Mouse (Mus musculus) c-Kit-positive CD71-positive TER-119-negative erythroid progenitor cells, embryonic 14.5 days (primary cell): Measurements from ENCODE around the gene Glp2r.

Experiments used
- DNase-seq: peaks from one replicate; pipeline ENCODE4 v3.0.0-alpha.2; 2013; ENCODE audit warnings: low read depth

Glp2r gene

GRCm38 (mm10) chr11:67661465-67661864, 109.5 kb downstream of the Glp2r start:
- DNase-seq = no peak

- peak; percentile 19 for DNase-seq
Measured at GRCm38 (mm10) chr11:67657685-67658382, 113.1 kb downstream of the Glp2r start.

GRCm38 (mm10) chr11:67656811-67657210, 114.1 kb downstream of the Glp2r start:
- DNase-seq = no peak

- no peak for DNase-seq
Measured at GRCm38 (mm10) chr11:67656366-67656765, 114.6 kb downstream of the Glp2r start.

DNA sequence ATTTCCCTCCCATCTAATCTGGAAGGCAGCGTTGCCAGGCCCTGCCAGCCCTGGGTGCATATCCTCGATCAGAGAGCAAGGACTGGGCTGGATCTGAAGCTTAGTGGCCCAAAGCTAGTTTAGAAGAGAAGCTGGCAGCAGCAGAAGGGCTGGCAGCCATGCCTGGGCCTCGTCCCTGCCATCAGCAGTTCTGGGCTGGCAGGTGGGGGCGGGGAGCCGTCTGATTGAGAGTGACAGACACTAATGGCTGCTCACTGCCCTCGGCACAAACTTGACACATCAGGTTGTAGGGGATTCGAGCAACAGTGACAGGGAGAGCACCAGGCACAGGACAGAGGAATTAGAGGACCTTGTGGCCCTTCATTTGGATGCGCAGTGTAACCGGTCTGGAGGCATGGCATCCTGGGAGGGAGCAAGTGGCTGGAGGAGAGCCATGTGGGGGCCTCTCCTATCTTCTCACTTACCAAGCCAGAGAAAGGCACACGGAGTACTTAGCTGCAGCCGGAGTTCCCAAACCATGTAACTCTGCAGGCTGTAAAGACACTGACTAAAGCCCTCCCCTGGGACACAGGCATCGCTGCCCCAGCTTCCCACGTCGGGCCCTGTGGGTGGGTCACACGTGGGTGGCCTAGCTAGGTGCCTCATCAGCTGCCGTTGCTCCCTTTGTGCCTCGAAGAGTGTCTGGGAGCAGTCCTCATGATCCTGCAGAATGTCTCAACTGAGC, 115.6 kb downstream of the Glp2r start:
- no peak for DNase-seq

DNA sequence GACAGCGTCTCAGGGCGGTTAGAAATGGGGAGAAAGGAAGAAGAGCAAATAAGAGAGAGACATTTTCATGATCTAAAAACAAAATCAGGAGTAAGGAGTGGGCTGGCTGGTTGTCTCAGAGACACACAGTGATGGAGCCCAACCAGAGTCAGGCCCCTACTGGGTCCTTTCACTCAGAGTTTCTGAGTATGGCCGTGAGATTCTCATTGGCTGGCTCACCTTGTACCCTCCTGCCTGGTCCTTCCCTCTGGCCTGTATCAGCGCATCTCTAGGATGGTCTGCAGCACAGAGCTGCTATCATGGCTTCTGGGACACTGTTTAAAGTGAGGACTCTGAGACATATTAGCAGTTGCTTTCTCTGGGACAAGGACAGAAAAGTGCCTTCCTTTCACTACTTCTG, 116.4 kb downstream of the Glp2r start:
- DNase-seq = no peak

- DNase-seq = no peak
Measured at GRCm38 (mm10) chr11:67653521-67654090, 117.3 kb downstream of the Glp2r start.

DNA sequence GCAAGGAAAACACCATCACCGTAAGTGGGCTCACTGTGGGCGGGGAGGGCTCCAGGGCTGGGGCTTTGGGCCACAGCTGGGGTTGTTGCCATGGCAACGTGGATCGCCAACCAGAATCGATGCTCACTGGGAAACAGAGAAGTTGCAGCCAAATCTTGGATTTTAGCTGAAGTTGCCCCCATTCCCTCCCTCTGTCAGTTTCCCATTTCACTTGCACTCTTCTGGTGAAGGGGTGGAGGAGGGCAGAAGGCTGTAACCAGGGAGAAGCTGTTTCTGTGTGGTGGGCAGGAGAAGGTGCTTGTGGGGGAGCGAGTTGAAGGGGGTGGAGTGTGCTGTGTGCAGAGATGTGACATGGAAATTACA, 118.1 kb downstream of the Glp2r start:
- no peak for DNase-seq

DNA sequence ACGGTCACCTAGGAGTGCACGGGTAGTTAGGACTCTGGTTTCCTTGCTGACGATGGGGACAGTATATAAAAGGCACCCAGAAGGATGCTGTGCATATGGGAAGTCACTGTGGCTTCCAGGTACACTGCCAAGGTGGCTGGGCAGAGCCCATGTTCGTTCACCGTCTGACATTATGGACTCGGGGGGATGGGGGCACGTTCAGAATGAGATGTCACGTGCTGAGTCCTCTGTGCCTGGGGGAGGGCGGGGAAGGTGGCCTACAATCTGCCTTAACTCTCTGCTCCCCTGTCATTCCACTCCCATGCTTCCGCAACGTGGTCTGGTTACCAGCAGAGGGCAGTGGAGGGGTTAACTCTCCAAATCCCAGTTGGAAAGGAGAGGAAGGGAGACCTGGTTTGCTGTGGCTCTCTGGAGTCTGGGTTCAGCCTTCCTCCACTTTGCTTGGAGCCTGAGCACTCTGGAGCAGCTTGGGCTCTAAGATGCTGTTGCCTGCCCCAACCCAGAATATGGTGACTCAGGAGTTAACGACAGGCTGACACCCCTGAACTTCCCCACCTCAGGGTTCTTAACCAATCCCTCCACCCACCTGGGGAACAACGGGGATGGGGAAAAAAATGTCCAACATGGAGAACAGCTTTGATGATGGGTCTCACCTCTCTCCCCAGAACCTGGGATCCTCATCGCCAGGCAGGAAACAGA, 118.6 kb downstream of the Glp2r start:
- DNase-seq = no peak

DNA sequence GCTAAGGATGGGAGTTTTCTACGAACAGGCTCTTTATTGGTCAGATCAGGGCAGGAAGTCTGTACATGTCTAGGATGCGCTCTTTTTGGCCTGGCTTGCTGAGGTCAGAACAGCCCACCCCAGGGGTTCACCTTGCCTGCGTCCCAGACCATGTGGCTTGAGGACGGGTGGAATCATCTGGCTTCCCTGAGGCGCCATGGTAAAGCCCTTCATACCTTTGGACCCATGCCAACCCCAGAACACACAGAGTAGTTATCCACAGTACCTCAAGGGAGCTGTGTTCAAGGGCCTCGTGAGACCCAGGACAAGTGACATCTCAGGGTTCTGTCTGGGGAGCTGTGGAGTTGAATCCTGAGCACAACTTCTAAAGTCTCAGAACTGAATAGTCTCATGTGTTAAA, 119.2 kb downstream of the Glp2r start:
- DNase-seq = no peak

- DNase-seq = no peak
Measured at GRCm38 (mm10) chr11:67649971-67650707, 120.8 kb downstream of the Glp2r start.

- no peak for DNase-seq
Measured at GRCm38 (mm10) chr11:67648651-67649407, 122.1 kb downstream of the Glp2r start.

DNA sequence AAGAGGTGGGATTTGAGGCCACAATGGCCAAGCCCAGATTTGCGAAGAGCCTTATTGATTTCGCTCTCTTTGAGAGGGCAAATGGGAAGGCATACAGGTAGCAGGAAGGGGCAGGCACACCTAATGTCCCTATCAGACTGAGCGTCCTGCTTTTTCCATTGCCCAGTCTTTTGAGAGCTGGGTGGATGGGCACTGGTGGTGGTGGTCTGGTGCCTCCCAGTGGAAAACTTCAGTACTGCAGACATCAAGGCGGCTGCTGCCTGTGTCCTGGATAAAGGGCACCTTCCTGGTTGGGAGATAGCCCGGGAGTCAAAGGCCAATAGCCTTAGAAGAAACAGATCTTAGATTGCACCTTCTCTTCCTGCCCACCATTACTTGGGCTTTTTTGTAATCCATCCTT, 123.2 kb downstream of the Glp2r start:
- no peak for DNase-seq

DNA sequence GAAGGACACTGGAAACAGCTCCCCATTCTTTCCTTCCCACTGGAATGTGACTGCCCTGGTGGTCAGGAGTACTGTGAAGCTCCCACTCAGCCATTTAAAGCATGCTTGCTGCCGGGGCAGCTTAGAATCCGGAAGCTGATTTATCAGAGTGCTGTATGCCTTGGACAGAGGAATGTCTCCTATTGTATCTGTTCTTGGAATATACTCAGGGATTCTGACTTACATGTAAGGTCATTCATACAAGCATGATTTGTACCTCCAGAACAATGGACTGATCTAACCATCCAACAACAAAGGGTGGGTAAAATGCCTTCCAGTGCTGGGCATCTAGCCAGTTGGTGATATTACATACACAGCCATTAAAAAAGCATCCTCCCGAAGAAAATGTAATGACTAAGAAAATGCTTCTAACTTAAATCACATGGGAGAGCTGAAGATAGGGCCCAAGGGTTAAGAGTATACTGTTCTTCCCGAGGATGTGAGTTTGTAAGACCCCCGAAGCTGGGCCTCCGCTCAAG, 126.3 kb downstream of the Glp2r start:
- no peak for DNase-seq

DNA sequence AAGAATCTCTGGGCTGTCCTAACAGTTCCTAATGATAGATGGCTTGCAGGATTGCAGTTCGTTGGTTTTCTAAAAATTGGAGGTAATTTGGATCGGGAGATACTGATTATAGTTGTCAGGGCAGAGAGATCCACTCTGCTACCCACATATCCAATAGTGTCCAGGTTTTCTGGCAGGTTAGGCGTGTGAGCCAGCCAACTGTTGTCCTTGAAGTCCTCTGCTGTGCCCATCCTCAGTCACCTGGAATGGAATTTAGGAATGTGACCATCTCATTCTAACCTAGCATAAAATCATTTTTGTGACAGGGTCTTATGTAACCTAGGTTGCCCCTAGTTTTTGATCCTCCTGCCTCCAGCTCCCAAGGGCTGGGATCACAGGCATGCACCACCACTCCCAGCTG, 127.5 kb downstream of the Glp2r start:
- DNase-seq = no peak

- no peak for DNase-seq
Measured at GRCm38 (mm10) chr11:67642835-67643234, 128.1 kb downstream of the Glp2r start.

DNA sequence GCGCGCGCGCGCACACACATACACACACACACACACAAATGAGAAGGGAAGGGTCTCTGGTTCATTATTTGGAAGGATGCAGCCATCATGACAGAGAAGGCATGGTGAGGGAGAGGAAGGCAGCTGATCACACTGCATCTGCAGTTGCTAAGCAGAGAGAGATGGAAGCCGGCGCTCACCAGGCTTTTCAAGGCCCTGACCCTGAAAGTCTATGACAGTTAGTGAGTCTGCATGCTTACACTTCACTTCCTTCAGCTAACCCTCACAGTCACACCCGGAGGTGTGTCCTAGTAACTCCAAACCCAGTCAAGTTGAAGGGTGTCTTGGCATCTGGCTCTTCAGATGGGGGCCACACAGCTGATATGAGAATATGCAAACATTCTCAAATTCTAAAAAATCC, 128.5 kb downstream of the Glp2r start:
- DNase-seq = no peak

GRCm38 (mm10) chr11:67640299-67640698, 130.7 kb downstream of the Glp2r start:
- no peak for DNase-seq

DNA sequence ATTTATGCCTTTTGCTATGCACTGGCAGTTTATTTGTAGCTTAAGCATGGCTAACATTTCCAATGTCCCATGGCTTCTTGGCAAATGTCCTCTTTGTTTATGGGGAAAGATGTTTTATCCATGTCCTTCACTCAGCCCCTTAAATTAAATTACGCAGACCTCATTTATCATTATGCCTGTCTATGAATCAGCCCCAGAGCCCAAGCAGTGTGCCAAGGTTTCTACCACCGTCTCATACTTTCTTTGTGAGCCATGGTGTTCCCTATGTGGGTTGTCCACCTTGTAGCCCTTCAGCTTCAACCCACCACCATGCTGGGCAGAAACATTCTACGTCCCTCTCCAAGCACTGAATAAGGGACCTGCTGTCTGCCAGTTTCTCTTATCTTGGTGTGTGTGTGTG, 132.6 kb downstream of the Glp2r start:
- DNase-seq = no peak

DNA sequence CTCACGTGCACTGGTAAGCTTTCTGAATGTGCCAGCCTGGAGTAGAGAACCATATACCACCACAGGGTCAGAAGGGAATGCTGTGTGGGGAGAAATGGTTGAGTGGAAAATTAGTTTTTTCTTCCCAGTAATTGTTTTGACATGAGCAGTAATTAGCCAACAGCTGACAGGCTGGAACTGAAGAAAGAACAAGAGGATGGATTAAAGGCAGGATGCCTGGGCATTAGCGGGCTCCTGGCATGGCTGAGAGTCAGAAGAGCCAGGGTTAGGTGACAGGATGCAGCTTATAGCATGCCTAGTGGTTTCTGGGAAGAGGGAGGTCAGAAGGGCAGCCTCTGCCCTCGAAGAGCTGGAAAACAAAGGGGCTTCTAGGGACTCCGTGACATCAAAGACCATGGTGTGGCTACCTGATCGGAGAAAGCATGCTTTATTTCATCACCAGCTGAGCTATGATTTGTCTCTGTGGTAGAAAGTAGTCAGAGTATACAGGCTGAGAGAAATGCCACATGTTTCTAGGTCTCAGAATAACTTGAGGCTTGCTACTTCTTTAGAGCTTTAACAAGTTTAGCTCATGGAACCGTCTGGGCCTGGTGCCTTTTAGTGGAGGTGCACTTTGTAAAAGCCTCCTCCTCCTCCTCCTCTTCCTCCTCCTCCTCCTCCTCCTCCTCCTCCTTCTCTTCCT, 133.9 kb downstream of the Glp2r start:
- DNase-seq = no peak

DNA sequence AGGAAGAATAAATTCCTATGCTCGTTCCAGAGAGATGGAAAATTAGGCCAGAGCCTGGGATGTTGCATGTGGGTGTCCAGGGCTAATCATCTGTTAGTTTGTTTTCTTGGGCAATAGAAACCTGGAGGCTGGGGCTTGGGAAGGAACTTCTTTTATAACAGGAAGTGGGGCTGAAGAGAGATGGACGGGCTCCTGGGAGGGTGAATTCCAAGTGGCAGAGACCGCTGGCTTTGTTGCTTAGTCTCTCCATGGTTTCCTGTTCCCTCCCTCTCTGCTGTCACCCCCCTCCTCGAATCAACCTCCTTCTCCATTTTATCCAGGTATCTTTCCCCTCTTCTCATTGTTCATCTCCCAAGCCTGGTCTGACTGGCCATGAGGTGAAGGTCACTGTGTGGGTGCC, 134.8 kb downstream of the Glp2r start:
- no peak for DNase-seq
